Mouse (Mus musculus): ENCODE results near the gene Secisbp2l.

DNA sequence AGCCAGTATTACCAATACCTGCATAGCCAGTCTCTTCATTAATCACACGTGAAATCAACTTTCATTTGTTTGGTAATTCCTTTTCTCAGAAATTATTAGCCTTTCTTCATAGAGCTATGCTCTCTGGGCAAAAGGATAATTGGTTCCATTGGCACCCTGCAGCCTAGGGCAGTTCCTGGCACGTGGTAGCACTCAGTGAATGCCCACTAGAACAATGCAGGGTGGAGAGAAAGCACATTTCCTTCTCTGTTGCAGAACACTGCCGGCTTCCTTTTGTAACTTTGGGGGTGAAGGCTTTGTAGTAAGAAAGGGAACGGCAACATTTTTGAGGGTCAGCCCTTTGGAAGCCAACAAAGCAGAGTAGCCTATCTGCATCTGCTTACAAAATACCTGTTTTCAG, 43.5 kb upstream of the Secisbp2l start:
- TF ChIP-seq CTCF (IDR thresholded peaks at IDR 0.05; ENCODE audit: borderline replicate concordance, insufficient read depth, low read length) (no peak), POLR2A (IDR thresholded peaks at IDR 0.05; ENCODE audit: low read depth, low read length) (no peak)
